Mouse (Mus musculus) B cell, adult (primary cell): ENCODE data around the gene Slc1a7. TPM values are rescaled to one million over a fixed set of nuclear protein-coding genes. Genes with fewer than 3 reads are reported as not detected.

Experiments
- total RNA-seq: library from RNA; stranded (reverse); gene quantifications from 4 replicates; pipeline ENCODE4 v1.2.4, GENCODE M21; 2023; ENCODE audit not compliant: inconsistent age

Slc1a7 gene
- not detected in 4 replicates for total RNA-seq

DNA sequence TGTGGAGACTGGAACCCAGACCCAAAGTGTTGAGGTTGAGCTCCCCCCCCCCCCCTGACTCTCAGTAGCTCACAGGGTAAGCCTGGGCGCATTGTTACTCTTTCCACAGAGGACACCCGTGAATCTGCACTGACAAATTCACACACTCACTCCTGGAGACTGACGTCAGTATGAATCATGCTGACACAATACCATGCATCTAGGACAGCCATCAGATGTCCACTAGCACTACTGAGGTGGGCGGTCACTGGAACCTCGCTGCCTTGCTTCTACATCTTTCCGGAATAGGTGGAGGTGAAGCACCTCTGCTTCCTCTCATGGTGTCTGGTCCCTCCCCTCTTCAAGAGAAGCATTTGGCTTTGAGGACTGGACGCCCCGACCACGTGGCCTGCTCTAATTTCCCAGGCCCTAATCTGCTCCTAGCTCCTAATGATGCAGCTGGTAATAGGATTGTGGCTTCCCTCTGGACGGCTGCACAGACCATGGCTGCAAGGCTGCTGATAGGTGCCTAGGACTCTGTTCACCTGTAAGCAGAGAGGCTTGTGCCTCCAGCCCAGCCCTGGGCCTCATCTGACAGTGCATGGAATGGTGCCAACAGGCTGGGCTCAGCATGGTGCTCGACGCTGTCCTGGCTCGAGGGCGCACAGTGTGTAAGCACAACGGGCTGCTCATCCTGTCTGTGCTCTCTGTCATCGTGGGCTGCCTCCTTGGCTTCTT lies at the start of gene Slc1a7:
Gene Slc1a7 (plus strand): TSS at position 367 of the 717 bp plus-strand sequence.

GRCm38 (mm10) chr4:107923145-107923802 lies 44.9 kb upstream of the Slc1a7 start, which contains the start of gene Cpt2:
Gene Cpt2, minus strand, starts transcription at chr4:107923610.

Other genes with a start within 250 kb of the Slc1a7 start
- 0.75 to 1.9 TPM (median 1.7 TPM) in 4 replicates for gene Lrp8, start 166.1 kb upstream of the Slc1a7 start, total RNA-seq
- 93.3 to 105 TPM (median 97.7 TPM) in 4 replicates for gene Magoh, start 88.6 kb upstream of the Slc1a7 start, total RNA-seq
- 36.7 to 59.7 TPM (median 46.6 TPM) in 4 replicates for gene 0610037L13Rik, start 78.5 kb upstream of the Slc1a7 start, total RNA-seq
- 10.8 to 14.2 TPM (median 11.3 TPM) in 4 replicates for gene Cpt2, start 44.7 kb upstream of the Slc1a7 start, total RNA-seq
- 0.60 to 0.80 TPM (median 0.61 TPM) in 3 of 4 replicates, not detected in the other for gene Podn, start 128.1 kb downstream of the Slc1a7 start, total RNA-seq
- gene Scp2, start 176.7 kb downstream of the Slc1a7 start, total RNA-seq, result 86.4 to 108 TPM (median 101 TPM) in 4 replicates
- gene Echdc2, start 197.1 kb downstream of the Slc1a7 start, total RNA-seq, result not detected in 4 replicates
- not detected in 4 replicates for gene Zyg11a, start 249.7 kb downstream of the Slc1a7 start, total RNA-seq